Mouse (Mus musculus) CH12.LX (cell line): ENCODE results near the gene Add1. TPM values are rescaled to one million over a fixed set of nuclear protein-coding genes. Genes with fewer than 3 reads are reported as not detected.

Source experiments
- DNase-seq: peaks from one replicate; pipeline ENCODE4 v3.0.0-alpha.2; 2013; ENCODE audit errors: extremely low read depth
- H3K27ac ChIP-seq: 2 replicates; pipeline ENCODE4 v1.5.1; 2012; ENCODE audit warnings: low read depth, mild to moderate bottlenecking, control low read depth, moderate library complexity; ENCODE audit not compliant: insufficient read depth
- H3K27me3 ChIP-seq: replicated peaks from 2 replicates; pipeline ENCODE3; 2012; ENCODE audit warnings: inconsistent platforms
- H3K36me3 ChIP-seq, 2 experiments: replicated peaks in 1 of 2; 2 replicates each; pipeline versions ENCODE3 to v1.6.1; 2012; ENCODE audit warnings: inconsistent platforms in 1 of 2, low read length in 1 of 2, mild to moderate bottlenecking in 1 of 2, mixed read lengths in 1 of 2, moderate library complexity in 1 of 2; ENCODE audit not compliant: control insufficient read depth in 1 of 2, insufficient read depth in 1 of 2
- H3K4me1 ChIP-seq, 2 experiments: 2 replicates each; pipeline ENCODE4 v1.6.1; 2012; ENCODE audit warnings: inconsistent platforms in 1 of 2, moderate library complexity in 1 of 2; ENCODE audit not compliant: insufficient read depth in 2 of 2, control insufficient read depth in 1 of 2
- H3K4me2 ChIP-seq: 2 replicates; pipeline ENCODE4 v1.6.1; 2012; ENCODE audit warnings: low read depth, mild to moderate bottlenecking, control low read depth; ENCODE audit not compliant: poor library complexity, insufficient read depth, severe bottlenecking
- H3K4me3 ChIP-seq, 3 experiments: fragments of 150-350 bp in 1 of 3; sonication (generic) in 1 of 3; replicated peaks in 1 of 3; 2 replicates each; pipeline versions ENCODE3 to v1.5.1; 2011 to 2012; ENCODE audit warnings: low read depth in 2 of 3, low read length in 2 of 3, mild to moderate bottlenecking in 2 of 3, moderate library complexity in 2 of 3, control low read depth in 1 of 3, improper control_type of control experiment in 1 of 3, inconsistent platforms in 1 of 3, mixed read lengths in 1 of 3; ENCODE audit not compliant: poor library complexity in 1 of 3
- H3K79me2 ChIP-seq: replicated peaks from 2 replicates; pipeline ENCODE4 v1.6.1; 2012; ENCODE audit warnings: mild to moderate bottlenecking, moderate library complexity; ENCODE audit not compliant: control insufficient read depth, poor library complexity, insufficient read depth, severe bottlenecking; ENCODE audit errors: extremely low read depth
- H3K9ac ChIP-seq: 2 replicates; pipeline ENCODE4 v1.6.1; 2012; ENCODE audit warnings: low read depth, mild to moderate bottlenecking, control low read depth, moderate library complexity; ENCODE audit not compliant: insufficient read depth
- H3K9me3 ChIP-seq: replicated peaks from 2 replicates; pipeline ENCODE3; 2012; ENCODE audit warnings: low read length, inconsistent platforms, mixed read lengths
- BHLHE40 ChIP-seq: IDR thresholded peaks from 2 replicates; pipeline ENCODE4 v1.6.1; 2011; ENCODE audit warnings: mild to moderate bottlenecking, low read depth, low read length, improper control_type of control experiment
- CHD1 ChIP-seq: IDR thresholded peaks from 2 replicates; pipeline ENCODE4 v1.6.1; 2012; ENCODE audit warnings: low read depth, low read length, improper control_type of control experiment, inconsistent platforms
- CHD2 ChIP-seq: IDR thresholded peaks from 2 replicates; pipeline ENCODE4 v1.6.1; 2011; ENCODE audit warnings: low read length, improper control_type of control experiment
- E2F4 ChIP-seq: IDR thresholded peaks from 2 replicates; pipeline ENCODE4 v1.6.1; 2011; ENCODE audit warnings: low read depth, low read length, improper control_type of control experiment; ENCODE audit not compliant: insufficient replicate concordance
- ELF1 ChIP-seq: IDR thresholded peaks from 2 replicates; pipeline ENCODE4 v1.6.1; 2014; ENCODE audit warnings: low read depth, mild to moderate bottlenecking, inconsistent platforms, low read length, improper control_type of control experiment
- EP300 ChIP-seq: IDR thresholded peaks from 2 replicates; pipeline ENCODE4 v1.6.1; 2011; ENCODE audit warnings: low read length, improper control_type of control experiment
- ETS1 ChIP-seq: conservative IDR thresholded peaks from 2 replicates; pipeline ENCODE4 v1.6.1; 2012; ENCODE audit warnings: low read depth, mild to moderate bottlenecking, inconsistent platforms, low read length, improper control_type of control experiment, moderate library complexity
- GABPA ChIP-seq: IDR thresholded peaks from 2 replicates; pipeline ENCODE4 v1.6.1; 2012; ENCODE audit warnings: low read depth, low read length, improper control_type of control experiment, inconsistent platforms; ENCODE audit not compliant: insufficient replicate concordance
- HCFC1 ChIP-seq: IDR thresholded peaks from 2 replicates; pipeline ENCODE4 v1.6.1; 2012; ENCODE audit warnings: low read depth, mild to moderate bottlenecking, inconsistent platforms, low read length, improper control_type of control experiment
- IRF4 ChIP-seq: IDR thresholded peaks from 2 replicates; pipeline ENCODE4 v1.6.1; 2014; ENCODE audit warnings: low read depth, mild to moderate bottlenecking, inconsistent platforms, low read length, improper control_type of control experiment
- JUN ChIP-seq: IDR thresholded peaks from 2 replicates; pipeline ENCODE4 v1.6.1; 2011; ENCODE audit warnings: low read depth, mild to moderate bottlenecking, low read length, improper control_type of control experiment, moderate library complexity; ENCODE audit not compliant: insufficient read depth
- JUND ChIP-seq: conservative IDR thresholded peaks from 2 replicates; pipeline ENCODE4 v1.6.1; 2011; ENCODE audit warnings: low read depth, low read length, improper control_type of control experiment
- KAT2A ChIP-seq: IDR thresholded peaks from 2 replicates; pipeline ENCODE4 v1.6.1; 2012; ENCODE audit warnings: low read length, improper control_type of control experiment, inconsistent platforms; ENCODE audit not compliant: insufficient replicate concordance
- MAFK ChIP-seq: IDR thresholded peaks from 2 replicates; pipeline ENCODE4 v1.6.1; 2011; ENCODE audit warnings: low read length, improper control_type of control experiment; ENCODE audit not compliant: insufficient replicate concordance
- MAX ChIP-seq: IDR thresholded peaks from 2 replicates; pipeline ENCODE4 v1.6.1; 2011; ENCODE audit warnings: low read length, improper control_type of control experiment
- MAZ ChIP-seq: IDR thresholded peaks from 2 replicates; pipeline ENCODE4 v1.6.1; 2012; ENCODE audit warnings: low read depth, mild to moderate bottlenecking, inconsistent platforms, low read length, improper control_type of control experiment, moderate library complexity
- MEF2A ChIP-seq: IDR thresholded peaks from 2 replicates; pipeline ENCODE4 v1.6.1; 2014; ENCODE audit warnings: low read depth, mild to moderate bottlenecking, inconsistent platforms, low read length, improper control_type of control experiment, borderline replicate concordance
- MXI1 ChIP-seq: IDR thresholded peaks from 2 replicates; pipeline ENCODE4 v1.6.1; 2011; ENCODE audit warnings: mild to moderate bottlenecking, low read depth, low read length, improper control_type of control experiment
- MYC ChIP-seq: IDR thresholded peaks from 2 replicates; pipeline ENCODE4 v1.6.1; 2011; ENCODE audit warnings: low read depth, mild to moderate bottlenecking, improper control_type of control experiment, low read length
- NELFE ChIP-seq: IDR thresholded peaks from 2 replicates; pipeline ENCODE4 v1.6.1; 2011; ENCODE audit warnings: low read depth, low read length, improper control_type of control experiment
- NRF1 ChIP-seq: IDR thresholded peaks from 2 replicates; pipeline ENCODE4 v1.6.1; 2014; ENCODE audit warnings: low read depth, mild to moderate bottlenecking, inconsistent platforms, low read length, improper control_type of control experiment, moderate library complexity
- PAX5 ChIP-seq: IDR thresholded peaks from 2 replicates; pipeline ENCODE4 v1.6.1; 2012; ENCODE audit warnings: low read length, inconsistent platforms, mixed read lengths
- POLR2A ChIP-seq: IDR thresholded peaks from 2 replicates; pipeline ENCODE4 v1.6.1; 2011; ENCODE audit warnings: low read depth, mild to moderate bottlenecking, improper control_type of control experiment, low read length
- POLR2AphosphoS2 ChIP-seq: IDR thresholded peaks from 2 replicates; pipeline ENCODE4 v1.6.1; 2011; ENCODE audit warnings: low read depth, low read length, improper control_type of control experiment
- RAD21 ChIP-seq: IDR thresholded peaks from 2 replicates; pipeline ENCODE4 v1.6.1; 2011; ENCODE audit warnings: low read depth, mild to moderate bottlenecking, low read length, improper control_type of control experiment, moderate library complexity
- SIN3A ChIP-seq: IDR thresholded peaks from 2 replicates; pipeline ENCODE4 v1.6.1; 2012; ENCODE audit warnings: low read length, improper control_type of control experiment, inconsistent platforms
- TBP ChIP-seq: conservative IDR thresholded peaks from 2 replicates; pipeline ENCODE4 v1.6.1; 2011; ENCODE audit warnings: low read depth, low read length, improper control_type of control experiment
- TCF12 ChIP-seq: IDR thresholded peaks from 2 replicates; pipeline ENCODE4 v1.6.1; 2014; ENCODE audit warnings: low read depth, mild to moderate bottlenecking, inconsistent platforms, low read length, improper control_type of control experiment
- UBTF ChIP-seq: IDR thresholded peaks from 2 replicates; pipeline ENCODE4 v1.6.1; 2012; ENCODE audit warnings: low read depth, mild to moderate bottlenecking, inconsistent platforms, low read length, improper control_type of control experiment, moderate library complexity
- ZC3H11A ChIP-seq: IDR thresholded peaks from 2 replicates; pipeline ENCODE4 v1.6.1; 2012; ENCODE audit warnings: low read depth, mild to moderate bottlenecking, inconsistent platforms, low read length, improper control_type of control experiment
- ZKSCAN1 ChIP-seq: IDR thresholded peaks from 2 replicates; pipeline ENCODE4 v1.6.1; 2012; ENCODE audit warnings: low read depth, inconsistent platforms, low read length, improper control_type of control experiment, borderline replicate concordance
- ZMIZ1 ChIP-seq: IDR thresholded peaks from 2 replicates; pipeline ENCODE4 v1.6.1; 2012; ENCODE audit warnings: low read depth, mild to moderate bottlenecking, inconsistent platforms, low read length, improper control_type of control experiment
- dilution Hi-C: fragments of 300-500 bp; cut with MboI; formaldehyde crosslinking; loops from 2 replicates; pipeline ENCODE4 v1.14.3; 2020; ENCODE audit warnings: low sequenced_read_pairs; ENCODE audit not compliant: extremely low pct_unique_long_range_greater_than_20kb, extremely low pct_ligation_motif_present
- in situ Hi-C: fragments of 300-500 bp; cut with MboI; formaldehyde crosslinking; loops from 3 replicates; pipeline ENCODE4 v1.14.3; 2019; ENCODE audit warnings: low sequenced_read_pairs, low pct_ligation_motif_present, low pct_unique_long_range_greater_than_20kb, mixed read lengths
- polyA plus RNA-seq: library from polyadenylated mRNA; unstranded; fragments of >175 nt; gene quantifications from 2 replicates; pipeline ENCODE4 v1.2.1, GENCODE M21; 2012; ENCODE audit warnings: low read depth; ENCODE audit not compliant: insufficient read length
- total RNA-seq, 2 experiments: library from RNA; depleted of rRNA; stranded (reverse); fragments of 300-350 nt in 1 of 2; fragments of >200 nt in 1 of 2; gene quantifications; 2 replicates each; pipeline ENCODE4 v1.2.3; 2012 to 2014

Add1 gene
- 32.1 and 45.0 TPM in 2 replicates for total RNA-seq (2012; rRNA removed)
- total RNA-seq (2014; rRNA removed), result 28.0 and 28.1 TPM in 2 replicates
- polyA plus RNA-seq, result 46.0 and 48.7 TPM in 2 replicates

DNA sequence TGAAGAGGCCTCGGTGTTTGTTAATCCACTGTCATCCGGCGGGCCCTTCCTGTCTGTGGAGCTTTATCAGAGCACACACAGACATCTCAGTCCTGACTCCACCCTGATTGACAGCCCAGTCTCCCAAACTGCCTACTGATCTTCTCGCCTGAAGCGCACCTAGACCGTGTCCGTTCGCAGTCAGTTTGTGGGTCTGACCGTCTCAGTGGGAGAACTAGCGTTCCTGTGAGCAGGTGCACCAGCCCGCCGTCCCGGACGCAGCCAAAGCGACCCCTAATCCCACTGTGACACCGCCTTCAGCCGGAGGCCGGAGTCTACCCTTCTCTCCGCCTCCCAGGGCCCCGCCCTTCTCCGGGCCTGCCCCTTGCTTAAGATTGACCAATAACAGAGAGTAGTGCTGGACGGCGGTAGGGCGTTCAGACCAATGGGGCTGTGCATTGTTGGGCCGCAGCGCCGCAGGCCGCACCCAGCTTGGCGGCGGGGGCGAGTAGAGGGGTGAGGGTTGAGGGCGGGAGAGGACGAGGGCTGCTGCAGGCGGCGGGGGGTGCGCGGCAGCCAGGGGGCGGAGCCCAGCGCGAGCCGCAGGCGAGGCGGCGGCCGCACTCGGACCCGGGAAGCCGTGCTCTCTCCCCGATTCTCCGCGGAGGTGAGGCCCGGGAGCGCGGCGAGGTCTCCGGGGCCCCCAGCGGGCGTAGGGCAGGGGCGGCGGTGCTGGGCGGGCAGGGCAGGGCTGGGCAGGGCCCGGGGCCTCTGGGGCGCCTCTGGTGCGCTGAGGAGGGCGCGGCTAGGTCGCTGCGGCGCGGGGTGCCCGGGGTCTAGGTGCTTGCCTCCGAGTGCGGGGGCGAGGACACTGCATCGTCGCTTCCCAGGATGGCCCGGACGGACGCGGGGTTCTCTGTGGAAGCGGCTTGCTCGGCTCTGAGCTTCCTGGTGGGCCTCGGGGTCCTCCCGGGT lies at the start of gene Add1:
Gene Add1, plus strand, starts transcription at position 397 of the 954 bp plus-strand sequence.
- Histone ChIP-seq H3K9me3 (no peaks in the 10 kb centered on the region), H3K79me2 (peaks cover 9% of the 10 kb centered on the region), H3K9ac (peak within 1 kb of the TSS; percentile 91), H3K4me3 (peak within 1 kb of the TSS; percentile 91 to 92 (median 92)), H3K4me1 (peaks cover 4 to 15% of the 10 kb centered on the region in 2 experiments), H3K4me2 (peak within 1 kb of the TSS; percentile 99), H3K27me3 (no peaks in the 10 kb centered on the region), H3K36me3 (peaks cover 0 to 4% of the 10 kb centered on the region in 2 experiments), H3K27ac (peak within 1 kb of the TSS; percentile 37; the same call in 1 of the 2 replicates)
- dilution Hi-C loops, result no loop called here
- in situ Hi-C loops, result no loop called here
- peak; percentile 95 for DNase-seq
- peak; percentile 84; the same call in 1 of the 2 replicates for TF ChIP-seq ZMIZ1
- TF ChIP-seq KAT2A, result peak; percentile 68; the same call in 1 of the 2 replicates
- peak; percentile 54 for TF ChIP-seq MXI1
- no peak for TF ChIP-seq JUND
- peak; percentile 75 for TF ChIP-seq TBP
- peak; percentile 96 for TF ChIP-seq POLR2A
- TF ChIP-seq E2F4, result no peak
- TF ChIP-seq MAZ, result peak; percentile 99
- TF ChIP-seq ELF1, result peak; percentile 57; the same call in 1 of the 2 replicates
- TF ChIP-seq ZKSCAN1, result no peak
- TF ChIP-seq RAD21, result no peak
- no peak for TF ChIP-seq MAFK
- TF ChIP-seq NELFE, result peak; percentile 96
- TF ChIP-seq SIN3A, result peak; percentile 68
- TF ChIP-seq GABPA, result no peak
- peak; percentile 71; the same call in 1 of the 2 replicates for TF ChIP-seq UBTF
- 0 out of 2 replicates have a peak, but pooled peaks have one; percentile 37 for TF ChIP-seq MEF2A
- peak; percentile 94 for TF ChIP-seq CHD2
- peak; percentile 33; the same call in 1 of the 2 replicates for TF ChIP-seq MAX
- TF ChIP-seq BHLHE40, result no peak
- TF ChIP-seq CHD1, result no peak
- no peak for TF ChIP-seq ETS1
- TF ChIP-seq POLR2AphosphoS2, result peak; percentile 53; the same call in 1 of the 2 replicates
- no peak for TF ChIP-seq PAX5
- TF ChIP-seq IRF4, result 0 out of 2 replicates have a peak, but pooled peaks have one; percentile 24
- peak; percentile 69 for TF ChIP-seq TCF12
- no peak for TF ChIP-seq ZC3H11A
- TF ChIP-seq HCFC1, result peak; percentile 81
- TF ChIP-seq EP300, result no peak
- TF ChIP-seq NRF1, result peak; percentile 59
- TF ChIP-seq JUN, result no peak
- no peak for TF ChIP-seq MYC
